Mouse (Mus musculus): ENCODE data around the gene Dpysl5.

Gene Dpysl5

DNA sequence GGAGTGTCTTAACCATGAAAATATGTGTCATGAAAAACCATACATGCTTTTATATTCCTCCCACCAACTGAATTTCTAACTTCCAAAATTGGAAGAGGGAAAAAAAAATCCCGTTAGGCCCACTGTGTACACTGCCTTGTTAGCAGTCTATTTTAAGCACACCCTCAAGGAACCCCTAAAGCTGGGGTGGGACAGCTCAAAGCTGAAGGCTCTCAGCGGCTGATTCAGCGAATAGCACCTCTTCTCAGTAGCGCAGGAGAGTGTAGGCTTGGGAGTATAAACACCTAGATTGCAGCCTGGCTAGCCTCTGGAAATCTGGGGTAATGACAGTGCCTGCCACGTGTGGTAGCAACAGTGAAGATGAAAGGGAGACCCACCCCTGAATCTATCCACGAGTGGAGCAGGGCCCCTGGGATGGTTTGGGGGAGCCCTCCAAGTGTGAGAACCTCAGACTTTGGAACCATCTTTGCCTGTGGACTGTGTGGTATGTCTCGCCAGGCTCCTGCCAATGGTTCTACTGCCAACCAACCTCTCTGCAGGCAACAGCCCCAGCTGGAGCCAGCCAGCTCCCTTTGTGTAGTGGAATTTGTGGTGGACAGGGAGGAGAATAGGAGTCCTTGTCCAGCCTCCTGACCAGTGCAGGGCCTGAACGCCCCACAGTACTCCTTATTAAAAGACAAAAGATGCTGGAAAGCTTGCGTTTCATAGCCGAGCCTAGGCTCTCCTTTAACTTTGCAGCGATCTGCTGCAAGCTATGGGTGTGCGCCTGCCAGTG, 54.4 kb downstream of the Dpysl5 start:
- DNase-seq = no peak

- no peak for DNase-seq
Measured at GRCm38 (mm10) chr5:30768082-30768481, 56.7 kb downstream of the Dpysl5 start.

- no peak for DNase-seq
Measured at GRCm38 (mm10) chr5:30768598-30768997, 57.2 kb downstream of the Dpysl5 start.

DNA sequence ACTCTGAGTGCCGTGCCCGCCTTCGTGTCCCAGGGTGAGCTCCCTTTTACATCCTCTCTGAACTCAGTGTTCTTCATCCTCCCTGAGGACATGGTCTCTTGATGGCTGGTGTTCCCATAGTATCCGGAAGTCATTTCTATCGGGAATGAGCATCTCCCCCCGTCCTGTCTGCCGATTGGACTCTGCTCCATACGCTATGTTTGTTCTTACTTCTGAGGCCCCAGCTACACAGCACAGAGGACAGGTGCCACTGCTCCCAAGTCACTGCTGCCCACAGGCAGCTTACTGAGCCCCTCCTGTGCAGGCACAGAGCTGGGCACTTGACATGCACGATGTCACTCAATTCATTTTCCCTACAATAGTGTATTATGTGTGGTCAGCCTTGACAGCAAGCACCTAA, 57.7 kb downstream of the Dpysl5 start:
- no peak for DNase-seq

GRCm38 (mm10) chr5:30774601-30775371, 63.4 kb downstream of the Dpysl5 start:
- DNase-seq = peak; percentile 77

DNA sequence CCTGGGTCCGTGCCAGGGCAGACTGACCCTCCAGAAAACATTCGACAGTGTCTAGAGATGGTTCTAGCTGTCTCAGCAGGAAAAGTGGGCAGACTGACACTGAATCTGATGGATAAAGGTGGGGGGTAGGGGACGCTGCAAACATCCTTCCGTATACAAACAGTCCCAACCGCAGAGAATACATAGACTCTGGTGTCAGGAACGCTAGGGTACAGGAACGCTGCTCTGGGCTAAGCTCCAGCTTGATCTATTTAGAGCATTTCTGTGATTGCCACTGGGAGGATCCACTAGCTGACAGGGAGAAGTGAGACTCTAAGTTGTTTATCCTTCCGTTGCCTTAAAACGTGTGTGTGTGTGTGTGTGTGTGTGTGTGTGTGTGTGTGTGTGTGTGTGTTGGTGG, 69.3 kb downstream of the Dpysl5 start:
- DNase-seq = no peak

GRCm38 (mm10) chr5:30781147-30781546, 69.8 kb downstream of the Dpysl5 start:
- no peak for DNase-seq

GRCm38 (mm10) chr5:30787381-30787780, 76.0 kb downstream of the Dpysl5 start:
- no peak for DNase-seq

DNA sequence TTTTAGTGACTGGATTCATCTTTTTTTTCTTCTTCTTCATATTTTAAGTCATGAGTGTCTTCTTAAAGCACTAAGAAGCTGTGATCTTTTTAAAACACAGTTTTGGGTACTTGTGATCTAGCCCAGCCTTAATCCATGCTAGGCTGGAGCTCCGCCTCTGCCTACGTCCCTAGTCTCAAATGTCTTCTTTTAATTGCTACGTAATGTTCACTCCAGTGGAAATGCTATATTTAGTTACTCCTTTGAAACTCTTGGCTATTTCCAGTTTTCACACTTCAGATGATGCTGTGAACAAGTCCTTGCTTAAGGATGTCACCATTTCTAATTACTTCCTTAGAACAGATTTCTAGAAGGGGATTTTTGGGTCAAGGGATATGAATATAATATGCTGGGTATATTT, 78.7 kb downstream of the Dpysl5 start:
- DNase-seq = no peak

- peak; percentile 70 for DNase-seq
Measured at GRCm38 (mm10) chr5:30796125-30796524, 84.8 kb downstream of the Dpysl5 start.

- no peak for DNase-seq
Measured at GRCm38 (mm10) chr5:30797482-30797881, 86.1 kb downstream of the Dpysl5 start.

DNA sequence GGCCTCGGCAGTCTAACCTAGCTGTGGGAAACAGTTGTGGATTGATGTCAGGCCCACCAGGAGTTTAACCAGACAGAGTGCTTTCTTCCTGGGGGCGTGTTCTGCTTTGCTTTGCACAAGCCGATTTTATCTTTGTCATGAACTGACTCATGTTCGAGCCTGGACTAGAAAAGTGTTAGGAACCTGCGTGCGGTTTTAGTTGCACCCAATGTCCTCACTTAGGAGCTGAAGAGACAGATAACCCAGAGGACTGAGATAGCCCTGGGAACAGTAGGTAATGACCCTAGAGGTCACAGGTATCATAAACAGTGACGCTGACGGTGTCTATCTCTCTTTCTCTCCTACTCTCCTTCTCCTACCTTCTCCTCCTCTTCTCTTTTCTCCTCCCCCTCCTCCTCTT, 86.6 kb downstream of the Dpysl5 start:
- DNase-seq = no peak

DNA sequence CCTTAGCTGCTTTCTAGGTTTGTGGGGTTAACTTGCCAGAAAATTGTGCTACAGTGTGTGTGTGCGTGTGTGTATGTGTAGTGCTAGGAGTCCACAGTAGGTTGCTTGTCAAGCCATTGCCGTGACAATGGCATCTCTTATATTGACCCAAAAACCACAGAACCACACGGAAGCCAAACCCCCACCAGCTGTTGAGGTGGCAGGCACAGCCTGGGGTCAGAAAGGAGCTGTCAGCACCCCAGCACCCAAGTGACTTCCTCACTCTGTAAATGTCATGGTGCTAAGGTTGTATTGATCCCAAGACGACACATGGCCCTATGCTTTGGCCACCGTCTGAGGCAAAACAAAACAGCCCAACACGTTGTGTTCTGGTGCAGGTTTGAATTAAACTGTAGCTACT, 87.6 kb downstream of the Dpysl5 start:
- DNase-seq = no peak

DNA sequence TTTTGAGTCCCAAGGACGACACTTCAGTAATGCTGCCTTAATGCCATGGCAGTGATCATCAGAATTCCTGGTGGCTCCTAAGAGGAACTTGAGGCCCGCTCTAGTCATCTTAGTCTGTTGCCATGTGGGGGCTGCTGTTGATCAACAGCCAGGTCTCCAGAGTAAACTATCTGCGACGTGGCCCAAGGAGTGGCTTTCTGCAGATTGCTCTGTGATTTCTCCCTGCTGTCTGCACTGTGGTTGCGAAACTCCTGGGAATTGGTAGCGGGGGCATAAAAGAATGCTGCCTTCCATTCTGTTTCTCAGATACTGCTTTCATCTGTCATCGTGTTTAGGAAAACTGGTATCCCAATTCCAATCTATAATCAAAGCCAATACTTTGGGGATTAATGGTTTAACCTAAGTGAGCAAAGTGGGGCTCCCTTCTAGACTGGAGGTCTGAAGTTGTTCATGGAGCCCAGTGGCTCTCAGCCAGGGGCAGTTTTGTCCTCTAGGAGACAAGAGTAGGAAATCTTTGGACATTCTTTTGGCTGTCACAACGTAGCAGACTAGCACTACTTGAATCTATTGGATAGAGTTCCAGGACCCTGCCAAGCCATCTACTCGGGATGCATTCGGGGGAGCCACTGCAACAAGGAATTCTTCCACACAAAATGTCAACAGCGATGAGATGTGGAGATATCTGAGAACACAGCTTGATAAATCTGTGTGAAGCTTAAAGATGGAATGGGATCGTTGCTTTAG, 91.5 kb downstream of the Dpysl5 start:
- DNase-seq = no peak

GRCm38 (mm10) chr5:30806106-30806505, 94.7 kb downstream of the Dpysl5 start:
- DNase-seq = peak; percentile 82

DNA sequence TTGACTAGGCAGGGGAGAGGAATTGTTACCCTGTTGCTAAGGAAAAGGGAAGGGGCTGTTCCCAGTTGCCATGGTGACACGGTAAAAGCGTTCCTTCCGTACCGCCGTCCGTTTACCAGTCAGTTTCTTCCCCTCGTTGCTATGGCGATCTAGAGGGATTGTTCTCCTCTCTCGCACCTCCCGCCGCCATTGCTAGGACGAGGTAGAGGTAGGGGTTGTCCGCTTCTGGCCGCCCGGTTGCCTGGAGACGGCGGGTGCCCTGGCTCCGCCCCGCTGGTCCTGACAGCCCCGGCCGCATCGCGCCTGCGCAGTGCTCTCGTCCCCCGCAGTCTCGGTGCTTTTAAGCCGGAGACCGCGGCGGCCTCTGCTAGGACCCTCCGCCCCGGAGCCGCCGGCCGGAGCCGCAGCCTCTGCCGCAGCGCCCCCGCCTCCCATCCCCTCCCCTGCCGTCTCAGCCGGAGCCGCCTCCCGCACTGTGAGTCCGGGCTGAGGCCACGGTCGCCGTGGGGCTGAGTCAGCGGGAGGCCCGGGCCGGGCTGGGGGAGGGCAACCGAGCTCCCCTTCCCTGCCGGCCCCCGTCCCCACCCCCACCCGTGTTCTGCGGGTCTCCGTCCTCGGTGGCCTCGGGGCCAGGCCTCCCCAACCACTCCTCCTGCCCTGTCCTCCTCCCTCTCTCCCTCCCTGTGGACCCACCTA, 103.2 kb downstream of the Dpysl5 start, which contains the start of gene Mapre3:
Gene Mapre3, plus strand, starts transcription at position 218 of the 696 bp plus-strand sequence.
- DNase-seq = peak; percentile 88

- no peak for DNase-seq
Measured at GRCm38 (mm10) chr5:30815120-30815465, 103.7 kb downstream of the Dpysl5 start.

GRCm38 (mm10) chr5:30816261-30816791, 105.0 kb downstream of the Dpysl5 start:
- DNase-seq = no peak

- DNase-seq = no peak
Measured at GRCm38 (mm10) chr5:30818758-30819309, 107.5 kb downstream of the Dpysl5 start.

DNA sequence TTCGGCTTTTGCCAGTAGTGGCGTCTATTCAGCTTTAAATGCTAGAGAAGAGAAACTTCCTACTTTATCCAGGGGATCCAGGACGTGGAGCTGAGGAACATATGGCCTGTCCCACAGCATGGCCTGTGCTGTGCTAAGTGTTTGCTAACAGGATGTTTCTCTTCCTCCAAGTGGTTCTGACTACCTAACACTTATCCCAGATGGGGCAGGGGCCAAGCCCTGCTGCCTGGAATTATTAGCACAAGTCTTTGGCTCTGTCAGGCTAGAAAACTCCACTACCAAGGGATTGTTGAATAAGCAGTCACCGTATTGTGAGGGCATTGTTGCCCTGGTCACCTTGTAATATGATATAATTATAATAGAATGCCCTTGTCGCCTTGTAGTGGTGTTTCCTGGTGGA, 111.3 kb downstream of the Dpysl5 start:
- no peak for DNase-seq

DNA sequence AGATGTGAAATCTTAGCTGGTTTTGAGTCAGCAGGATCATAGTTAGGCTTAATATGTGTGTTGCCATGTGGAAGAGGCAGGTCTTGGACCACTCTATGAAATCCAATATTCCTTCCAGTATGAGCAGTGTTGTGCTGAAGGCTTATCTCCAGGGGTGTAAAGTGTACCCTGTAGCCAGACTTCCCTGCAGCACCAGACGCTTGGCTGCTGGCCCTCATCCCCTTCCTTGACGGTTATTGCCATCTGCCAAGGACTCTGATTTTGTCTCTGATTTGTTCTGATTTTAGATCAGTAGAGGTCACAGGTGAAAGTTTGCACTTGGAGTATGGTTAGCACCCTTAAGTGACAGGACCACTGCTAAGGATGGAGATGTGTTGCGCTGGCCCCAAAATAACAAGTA, 111.7 kb downstream of the Dpysl5 start:
- no peak for DNase-seq
